Mouse (Mus musculus): ENCODE results near the gene Mfsd5. TPM values are rescaled to one million over a fixed set of nuclear protein-coding genes. Genes with fewer than 3 reads are reported as not detected.

Gene Mfsd5
- total RNA-seq, 2 experiments from 2014 or later, result 31.4 to 33.7 TPM

Other genes with a start within 250 kb of the Mfsd5 start
- 100 to 1,000 TPM; 206 to 211 TPM for gene Eif4b, start 205.7 kb upstream of the Mfsd5 start, total RNA-seq (2021)
- gene Tns2, start 179.0 kb upstream of the Mfsd5 start, total RNA-seq (2021), result 10 to 100 TPM in 1 of 2 experiments, 1 to 10 TPM in 1; 8.5 to 11.4 TPM
- gene Spryd3, start 143.2 kb upstream of the Mfsd5 start, total RNA-seq (2021), result 100 to 1,000 TPM; 115 to 118 TPM
- gene Igfbp6, start 135.1 kb upstream of the Mfsd5 start, total RNA-seq (2021), result 1 to 10 TPM; 1.6 to 2.0 TPM
- not detected for gene Soat2, start 128.9 kb upstream of the Mfsd5 start, total RNA-seq (2021)
- gene Zfp740, start 76.2 kb upstream of the Mfsd5 start, total RNA-seq (2021), result 10 to 100 TPM; 70.3 to 70.6 TPM
- gene Csad, start 74.7 kb upstream of the Mfsd5 start, total RNA-seq (2021), result 10 to 100 TPM; 27.8 TPM
- 1 to 10 TPM in 1 of 2 experiments, under 1 TPM in 1; 0.74 to 1.1 TPM for gene Itgb7, start 47.5 kb upstream of the Mfsd5 start, total RNA-seq (2021)
- gene Rarg, start 21.9 kb upstream of the Mfsd5 start, total RNA-seq (2021), result 10 to 100 TPM; 15.9 to 16.9 TPM
- gene Gm9918, start 8.9 kb upstream of the Mfsd5 start, total RNA-seq (2021), result not detected
- 1 to 10 TPM; 8.5 to 9.9 TPM for gene Espl1, start 16.8 kb downstream of the Mfsd5 start, total RNA-seq (2021)
- 100 to 1,000 TPM; 390 to 395 TPM for gene Pfdn5, start 46.7 kb downstream of the Mfsd5 start, total RNA-seq (2021)
- gene Myg1, start 52.3 kb downstream of the Mfsd5 start, total RNA-seq (2021), result 10 to 100 TPM; 60.2 to 65.9 TPM
- 10 to 100 TPM; 28.7 to 29.2 TPM for gene Aaas, start 71.3 kb downstream of the Mfsd5 start, total RNA-seq (2021)
- under 1 TPM; 0.24 to 0.56 TPM for gene Sp7, start 87.7 kb downstream of the Mfsd5 start, total RNA-seq (2021)
- gene Sp1, start 126.7 kb downstream of the Mfsd5 start, total RNA-seq (2021), result 10 to 100 TPM; 30.5 to 35.0 TPM
- 1 to 10 TPM in 1 of 2 experiments, under 1 TPM in 1; 0.93 to 1.4 TPM for gene Amhr2, start 165.9 kb downstream of the Mfsd5 start, total RNA-seq (2021)
- gene Prr13, start 179.6 kb downstream of the Mfsd5 start, total RNA-seq (2021), result 10 to 100 TPM; 18.6 to 20.0 TPM
- gene Pcbp2, start 191.1 kb downstream of the Mfsd5 start, total RNA-seq (2021), result 100 to 1,000 TPM; 546 to 548 TPM
- not detected for gene Gm10337, start 224.3 kb downstream of the Mfsd5 start, total RNA-seq (2021)
- gene Map3k12, start 237.6 kb downstream of the Mfsd5 start, total RNA-seq (2021), result 10 to 100 TPM; 90.1 to 93.0 TPM
- 10 to 100 TPM; 71.4 to 72.0 TPM for gene Tarbp2, start 238.7 kb downstream of the Mfsd5 start, total RNA-seq (2021)
- 1 to 10 TPM; 3.9 to 5.0 TPM for gene Npff, start 245.5 kb downstream of the Mfsd5 start, total RNA-seq (2021)

Measured in left cerebral cortex, postnatal 4 days (tissue).